Mouse (Mus musculus): Measurements from ENCODE around the gene Ccdc167.
"Not testable (repeated sequence)": the region's sequence is repeated elsewhere in the genome, so short reads cannot be mapped to it uniquely, and the experiment has no call there.

Ccdc167 gene

GRCm38 (mm10) chr17:29719628-29720575 lies 3.1 kb upstream of the Ccdc167 start:
- no peak for DNase-seq

- DNase-seq: no peak
Observed at GRCm38 (mm10) chr17:29718660-29719059, 1.8 kb upstream of the Ccdc167 start.

- DNase-seq: not testable (repeated sequence)
Observed at GRCm38 (mm10) chr17:29713734-29714133, 3.1 kb downstream of the Ccdc167 start.

- no peak for DNase-seq
Observed at GRCm38 (mm10) chr17:29712565-29712964, 4.3 kb downstream of the Ccdc167 start.

- no peak for DNase-seq
Observed at GRCm38 (mm10) chr17:29711745-29712431, 5.0 kb downstream of the Ccdc167 start.

- DNase-seq: peak; percentile 60
Observed at GRCm38 (mm10) chr17:29711076-29711744, 5.6 kb downstream of the Ccdc167 start.

GRCm38 (mm10) chr17:29710562-29711044 lies 6.2 kb downstream of the Ccdc167 start:
- DNase-seq: no peak

DNA sequence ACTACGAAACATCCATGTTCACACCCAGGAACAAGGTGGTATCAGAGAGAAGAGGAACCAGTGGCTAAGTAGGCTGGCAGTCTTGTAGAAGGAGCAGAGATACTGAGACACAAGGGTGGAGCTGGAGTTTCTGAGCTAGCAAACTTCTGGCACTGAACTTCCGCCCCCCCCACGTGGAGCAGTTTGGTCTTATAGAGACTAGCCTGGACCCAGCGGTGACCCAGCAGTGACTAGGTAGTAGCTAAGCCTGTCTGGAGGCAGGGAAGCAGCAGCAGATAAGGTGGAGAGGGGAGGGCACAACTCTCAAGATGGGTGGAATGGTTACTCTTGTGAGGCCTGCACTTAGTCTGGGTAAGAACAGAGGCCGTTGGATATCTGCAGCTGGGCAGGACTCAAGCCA lies 8.1 kb downstream of the Ccdc167 start:
- DNase-seq: no peak

GRCm38 (mm10) chr17:29706981-29707545 lies 9.8 kb downstream of the Ccdc167 start:
- DNase-seq: no peak

- DNase-seq: no peak
Observed at GRCm38 (mm10) chr17:29705881-29706280, 11.0 kb downstream of the Ccdc167 start.

GRCm38 (mm10) chr17:29704781-29705180 lies 12.1 kb downstream of the Ccdc167 start:
- DNase-seq: peak; percentile 74

DNA sequence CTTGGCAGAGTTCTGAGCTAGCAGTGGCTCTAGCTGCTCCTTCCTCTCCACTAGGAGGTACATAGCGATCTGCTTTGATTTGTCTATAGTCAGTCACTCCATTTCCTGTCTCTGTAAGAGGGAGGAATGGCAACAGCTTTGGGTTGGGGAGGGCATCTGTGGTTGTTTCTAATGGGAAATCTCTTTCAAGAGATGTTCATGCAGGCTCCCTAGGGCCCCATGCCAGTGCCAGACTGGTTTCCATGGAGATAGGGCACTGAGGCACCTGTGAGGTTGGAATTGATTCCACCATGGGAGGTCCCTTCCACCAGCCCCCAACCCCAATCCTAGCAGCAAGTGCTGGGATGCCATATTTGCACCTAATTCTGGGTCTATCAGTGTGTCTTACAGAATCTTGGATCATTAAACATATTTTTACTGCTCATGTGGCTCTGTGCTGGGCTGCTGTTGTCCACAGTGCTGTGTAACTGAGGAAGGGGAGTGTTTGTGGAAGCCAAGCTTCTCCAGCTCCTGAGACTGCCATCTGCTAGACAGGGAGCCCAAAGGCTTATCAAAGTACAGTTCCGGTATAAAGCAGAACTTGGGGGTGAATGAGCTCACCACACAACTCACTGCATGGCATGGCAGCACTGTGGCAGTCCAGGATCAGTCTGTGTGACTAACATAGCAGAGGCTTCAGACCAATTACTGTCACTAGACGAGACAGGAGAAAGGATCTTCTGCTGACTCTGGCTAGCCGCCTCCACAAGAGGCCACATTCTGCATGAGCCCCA lies 13.7 kb downstream of the Ccdc167 start:
- DNase-seq: no peak

DNA sequence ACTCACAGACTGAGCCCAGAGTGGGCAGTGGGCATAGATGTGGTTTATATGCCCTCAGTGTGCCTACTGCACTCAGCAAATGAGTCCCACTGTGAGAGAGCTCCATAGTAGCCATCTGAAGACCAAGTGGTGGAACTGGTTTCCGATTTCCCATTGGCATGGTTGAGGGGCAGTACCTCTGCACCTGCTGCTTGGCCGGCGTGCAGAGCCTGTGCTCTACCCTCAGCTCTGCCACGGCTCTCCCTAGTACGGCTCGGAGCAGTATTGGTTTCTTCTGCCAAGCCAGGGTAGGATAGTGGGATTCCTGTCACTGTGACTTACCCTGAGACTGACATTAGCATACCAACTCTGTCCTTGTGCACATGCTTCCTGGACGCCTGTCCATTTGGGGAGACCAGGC lies 16.3 kb downstream of the Ccdc167 start:
- no peak for DNase-seq

GRCm38 (mm10) chr17:29698421-29698820 lies 18.4 kb downstream of the Ccdc167 start:
- DNase-seq: no peak

- DNase-seq: no peak
Observed at GRCm38 (mm10) chr17:29696940-29697339, 19.9 kb downstream of the Ccdc167 start.

DNA sequence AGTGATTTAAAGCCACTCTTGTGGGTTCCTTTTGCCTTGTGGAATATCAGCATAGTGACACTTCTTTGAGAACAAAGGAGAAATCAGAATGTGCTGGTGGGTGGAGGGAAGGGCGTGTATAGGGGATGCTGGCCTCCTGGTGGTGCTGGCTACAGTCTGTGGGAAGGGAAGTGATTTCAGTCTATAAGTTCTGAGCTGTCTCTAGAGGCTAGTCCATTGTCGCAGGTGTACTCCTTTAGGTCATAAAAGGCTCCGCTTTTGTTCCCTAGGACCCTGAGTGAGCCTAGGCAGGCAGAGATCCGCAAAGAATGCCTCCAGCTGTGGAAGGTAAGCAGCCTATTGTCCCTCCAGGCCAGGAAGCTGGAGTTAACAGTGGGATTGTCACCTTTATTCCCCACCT lies 22.3 kb downstream of the Ccdc167 start:
- DNase-seq: no peak

DNA sequence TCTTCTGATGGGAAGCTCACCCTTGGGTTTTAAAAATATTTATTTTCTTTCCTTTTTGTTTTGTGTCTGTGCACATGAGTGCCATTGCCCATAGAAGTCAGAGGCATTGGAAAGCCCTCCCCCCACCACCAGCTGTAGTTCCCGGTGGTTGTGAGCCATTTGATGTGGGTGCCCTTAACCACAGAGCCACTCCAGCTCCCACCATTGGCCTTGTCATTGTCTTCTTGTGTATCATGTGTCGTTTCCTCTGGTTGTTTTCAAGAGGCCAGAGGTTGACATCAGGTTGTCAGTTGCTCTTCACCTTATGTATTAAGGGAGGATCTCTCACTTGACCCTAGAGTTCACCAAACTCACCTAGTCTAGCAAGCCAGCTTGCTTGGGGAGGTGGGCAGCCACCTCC lies 23.3 kb downstream of the Ccdc167 start:
- DNase-seq: no peak

DNA sequence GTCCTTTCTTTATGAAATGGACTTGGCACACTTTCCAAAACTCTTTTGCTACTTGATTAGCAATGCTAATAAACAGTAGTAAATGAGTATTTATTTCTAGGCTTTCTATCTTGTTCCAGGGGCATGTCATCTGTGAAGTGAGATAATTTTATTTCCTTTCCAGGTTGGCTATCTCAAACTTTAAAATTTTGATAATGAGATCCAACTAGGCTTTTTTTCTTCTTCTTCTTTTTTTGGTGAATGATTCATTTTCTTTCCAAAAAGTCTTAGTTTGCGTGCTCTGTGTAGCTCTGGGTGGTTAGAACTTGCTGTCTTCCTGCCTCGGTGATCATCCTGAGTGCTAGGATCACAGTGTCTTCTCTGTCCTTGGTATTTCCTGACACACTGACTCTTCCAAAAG lies 24.0 kb downstream of the Ccdc167 start:
- DNase-seq: no peak

- DNase-seq: no peak
Observed at GRCm38 (mm10) chr17:29690257-29690656, 26.6 kb downstream of the Ccdc167 start.

GRCm38 (mm10) chr17:29688610-29689009 lies 28.2 kb downstream of the Ccdc167 start:
- DNase-seq: no peak

- DNase-seq: no peak
Observed at GRCm38 (mm10) chr17:29687373-29687772, 29.5 kb downstream of the Ccdc167 start.

GRCm38 (mm10) chr17:29686771-29687170 lies 30.1 kb downstream of the Ccdc167 start:
- no peak for DNase-seq
